Mouse (Mus musculus) embryonic facial prominence, embryonic 11.5 days (tissue): ENCODE results near the gene Soat1. TPM values are rescaled to one million over a fixed set of nuclear protein-coding genes. Genes with fewer than 3 reads are reported as not detected.

ENCODE experiments used
- ATAC-seq: fragments of 200-750 bp; cut with Nextera tagmentation; replicated peaks from 2 replicates; pipeline ENCODE4 v1.8.0; 2017; ENCODE audit warnings: low read depth; ENCODE audit not compliant: insufficient number of reproducible peaks, low FRiP score, low TSS enrichment
- DNase-seq: peaks from one replicate; pipeline ENCODE4 v3.0.0-alpha.2; 2015; ENCODE audit warnings: low spot score
- H3K27ac ChIP-seq: fragments of 300-500 bp; sonication (generic); replicated peaks from 2 replicates; pipeline ENCODE4 v1.5.1; 2014; ENCODE audit warnings: mild to moderate bottlenecking, low read depth, low read length, control low read depth
- H3K27me3 ChIP-seq: fragments of 300-500 bp; sonication (generic); 2 replicates; pipeline ENCODE4 v1.6.1; 2014; ENCODE audit warnings: mild to moderate bottlenecking, low read length, moderate library complexity, mixed read lengths; ENCODE audit not compliant: control insufficient read depth, insufficient read depth
- H3K36me3 ChIP-seq: fragments of 300-500 bp; sonication (generic); replicated peaks from 2 replicates; pipeline ENCODE4 v1.6.1; 2014; ENCODE audit warnings: low read depth, mild to moderate bottlenecking, low read length, moderate library complexity, mixed read lengths; ENCODE audit not compliant: control insufficient read depth, insufficient read depth
- H3K4me1 ChIP-seq: fragments of 300-500 bp; sonication (generic); 2 replicates; pipeline ENCODE4 v1.6.1; 2014; ENCODE audit warnings: low read length, mixed read lengths; ENCODE audit not compliant: control insufficient read depth, insufficient read depth
- H3K4me2 ChIP-seq: fragments of 300-500 bp; sonication (generic); 2 replicates; pipeline ENCODE4 v1.6.1; 2014; ENCODE audit warnings: low read depth, mild to moderate bottlenecking, control low read depth, low read length, moderate library complexity
- H3K4me3 ChIP-seq: fragments of 300-500 bp; sonication (generic); 2 replicates; pipeline ENCODE4 v1.5.1; 2014; ENCODE audit warnings: low read depth, low read length, control low read depth
- H3K9ac ChIP-seq: fragments of 300-500 bp; sonication (generic); replicated peaks from 2 replicates; pipeline ENCODE4 v1.6.1; 2014; ENCODE audit warnings: mild to moderate bottlenecking, control low read depth, low read length
- H3K9me3 ChIP-seq: fragments of 300-500 bp; sonication (generic); replicated peaks from 2 replicates; pipeline ENCODE4 v1.6.1; 2016; ENCODE audit warnings: mild to moderate bottlenecking, low read length, inconsistent platforms, mixed read lengths; ENCODE audit not compliant: control insufficient read depth
- WGBS: fragments of 180-500 bp; shearing (Covaris S2); extraction: QIAGEN DNeasy Blood & Tissue Kit; methylation state at CpG from one replicate; pipeline ENCODE4 v1.1.7; 2014; 5-methylcytosine and 5-hydroxymethylcytosine counted together
- polyA plus RNA-seq: library from polyadenylated mRNA; unstranded; fragments of >200 nt; fragmentation: Nextera tagmentation; extraction: Ambion mirVana; gene quantifications from 2 replicates; pipeline ENCODE4 v1.2.1, GENCODE M21; 2014

Soat1 gene
- polyA plus RNA-seq, 1 experiment from 2014 or later: 25.3 TPM

- Histone ChIP-seq H3K4me3 (no peak overlapping the region), H3K4me2 (no peak overlapping the region), H3K27me3 (no peaks in the 10 kb centered on the region), H3K27ac (no peak overlapping the region), H3K36me3 (no peaks in the 10 kb centered on the region), H3K9ac (no peak overlapping the region), H3K9me3 (no peaks in the 10 kb centered on the region), H3K4me1 (no peaks in the 10 kb centered on the region)
- WGBS: 53% methylated on average over 4 of the region's 4 CpGs
- no peak for ATAC-seq
- no peak for DNase-seq
Measured at GRCm38 (mm10) chr1:156450478-156450877, 23.7 kb downstream of the Soat1 start.

DNA sequence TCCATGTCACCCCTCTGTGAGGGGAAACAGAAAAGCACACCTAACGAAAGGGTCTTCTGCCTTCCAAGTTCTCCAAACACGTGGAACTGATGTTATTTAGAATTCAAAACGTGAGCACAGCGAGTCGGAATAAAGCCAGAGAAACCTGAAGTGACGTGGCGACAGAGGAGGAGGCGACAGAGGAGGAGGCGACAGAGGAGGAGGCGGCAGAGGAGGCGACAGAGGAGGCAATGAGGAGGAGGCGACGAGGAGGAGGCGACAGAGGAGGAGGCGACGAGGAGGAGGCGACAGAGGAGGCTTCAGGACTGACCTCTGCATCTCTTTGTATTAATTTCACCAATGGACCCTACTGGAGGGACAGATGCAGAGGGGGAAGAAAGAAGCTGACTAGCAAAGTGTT lies 24.4 kb downstream of the Soat1 start:
- H3K27me3 ChIP-seq: no peaks in the 10 kb centered on the region
- H3K9ac ChIP-seq: no peak overlapping the region
- no peaks in the 10 kb centered on the region for H3K4me1 ChIP-seq
- WGBS: 84% methylated on average over 17 of the region's 17 CpGs
- ATAC-seq (no peak), DNase-seq (no peak)
- no peak overlapping the region for H3K4me3 ChIP-seq
- no peaks in the 10 kb centered on the region for H3K36me3 ChIP-seq
- H3K4me2 ChIP-seq: no peak overlapping the region
- no peak overlapping the region for H3K27ac ChIP-seq
- H3K9me3 ChIP-seq: no peaks in the 10 kb centered on the region

GRCm38 (mm10) chr1:156449089-156449488 lies 25.0 kb downstream of the Soat1 start:
- no peak overlapping the region for H3K4me2 ChIP-seq
- no peaks in the 10 kb centered on the region for H3K36me3 ChIP-seq
- no peaks in the 10 kb centered on the region for H3K9me3 ChIP-seq
- no peak overlapping the region for H3K27ac ChIP-seq
- H3K4me1 ChIP-seq: no peaks in the 10 kb centered on the region
- no peak for DNase-seq
- H3K9ac ChIP-seq: no peak overlapping the region
- 84% methylated on average over 7 of the region's 7 CpGs for WGBS
- no peak for ATAC-seq
- no peak overlapping the region for H3K4me3 ChIP-seq
- H3K27me3 ChIP-seq: no peaks in the 10 kb centered on the region

- Histone ChIP-seq H3K9ac (no peak overlapping the region), H3K27ac (no peak overlapping the region), H3K4me2 (no peak overlapping the region), H3K9me3 (no peaks in the 10 kb centered on the region), H3K27me3 (no peaks in the 10 kb centered on the region), H3K4me3 (no peak overlapping the region), H3K4me1 (no peaks in the 10 kb centered on the region), H3K36me3 (no peaks in the 10 kb centered on the region)
- no peak for DNase-seq
- WGBS: 88% methylated on average over 1 of the region's 1 CpGs
- no peak for ATAC-seq
Measured at GRCm38 (mm10) chr1:156445049-156445448, 29.1 kb downstream of the Soat1 start.

DNA sequence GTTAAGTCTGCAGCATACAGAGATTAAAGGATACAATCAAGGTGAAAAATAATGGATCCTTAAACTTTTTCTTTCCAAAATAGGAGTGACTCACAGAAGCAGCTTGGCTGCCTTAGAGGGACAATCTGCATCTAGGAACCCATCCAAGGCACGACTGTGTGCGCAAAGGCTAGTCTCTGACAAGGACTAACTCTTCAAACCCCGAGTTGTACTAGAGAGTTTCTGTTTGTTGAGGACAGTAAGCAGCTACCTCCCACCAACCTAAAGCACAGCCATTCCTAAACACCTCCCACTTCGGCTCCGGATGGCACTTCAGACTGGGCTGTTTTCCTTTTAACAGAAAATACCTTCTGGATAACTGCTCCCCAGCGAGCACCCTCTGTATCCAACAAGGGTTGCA lies 31.4 kb downstream of the Soat1 start:
- Histone ChIP-seq H3K36me3 (no peaks in the 10 kb centered on the region; the same call in 1 of the 2 replicates), H3K27me3 (no peaks in the 10 kb centered on the region)

DNA sequence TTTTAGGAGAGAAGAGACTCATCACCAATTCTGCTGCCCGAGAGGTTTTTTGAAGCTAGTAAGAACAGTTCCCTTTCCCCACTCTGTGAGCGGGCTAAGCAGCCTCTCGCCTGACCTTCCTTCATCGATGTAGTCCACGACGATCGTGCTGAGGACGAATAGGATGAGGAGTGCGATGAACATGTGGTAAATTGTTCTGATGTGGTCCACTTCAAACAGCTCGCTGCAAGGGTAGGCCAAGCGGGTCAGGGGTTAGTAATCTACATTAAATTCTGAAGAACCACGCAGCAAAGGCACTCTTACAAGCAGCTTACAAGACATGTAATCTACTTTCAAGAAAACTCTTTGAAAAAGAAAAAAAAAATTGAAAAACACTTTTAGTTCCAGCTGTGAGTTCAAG lies 31.9 kb downstream of the Soat1 start:
- ATAC-seq (no peak), DNase-seq (no peak)
- Histone ChIP-seq H3K27me3 (no peaks in the 10 kb centered on the region), H3K4me1 (no peaks in the 10 kb centered on the region), H3K4me3 (no peak overlapping the region), H3K9me3 (no peaks in the 10 kb centered on the region), H3K4me2 (no peak overlapping the region), H3K27ac (no peak overlapping the region), H3K9ac (no peak overlapping the region), H3K36me3 (no peaks in the 10 kb centered on the region; the same call in 1 of the 2 replicates)
- WGBS: 90% methylated on average over 12 of the region's 12 CpGs

More for the DNA sequence above, 31.4 kb downstream of the Soat1 start:
- no peak overlapping the region for H3K27ac ChIP-seq
- no peak for ATAC-seq
- H3K9ac ChIP-seq: no peak overlapping the region
- H3K4me1 ChIP-seq: no peaks in the 10 kb centered on the region
- H3K4me3 ChIP-seq: no peak overlapping the region
- WGBS: 88% methylated on average over 6 of the region's 6 CpGs
- no peak overlapping the region for H3K4me2 ChIP-seq
- no peaks in the 10 kb centered on the region for H3K9me3 ChIP-seq
- DNase-seq: no peak

- H3K36me3 ChIP-seq: no peaks in the 10 kb centered on the region; the same call in 1 of the 2 replicates
- no peak overlapping the region for H3K4me2 ChIP-seq
- H3K27me3 ChIP-seq: no peaks in the 10 kb centered on the region
- ATAC-seq: no peak
- no peak overlapping the region for H3K9ac ChIP-seq
- no peaks in the 10 kb centered on the region for H3K9me3 ChIP-seq
- 85% methylated on average over 5 of the region's 5 CpGs for WGBS
- H3K27ac ChIP-seq: no peak overlapping the region
- H3K4me3 ChIP-seq: no peak overlapping the region
- DNase-seq: no peak
- H3K4me1 ChIP-seq: no peaks in the 10 kb centered on the region
Measured at GRCm38 (mm10) chr1:156437726-156438125, 36.4 kb downstream of the Soat1 start.

- no peak for DNase-seq
- no peak overlapping the region for H3K27ac ChIP-seq
- H3K4me1 ChIP-seq: no peaks in the 10 kb centered on the region
- H3K4me2 ChIP-seq: no peak overlapping the region
- no peaks in the 10 kb centered on the region for H3K9me3 ChIP-seq
- no peak for ATAC-seq
- no peak overlapping the region for H3K4me3 ChIP-seq
- H3K36me3 ChIP-seq: no peaks in the 10 kb centered on the region; the same call in 1 of the 2 replicates
- WGBS: 92% methylated on average over 8 of the region's 8 CpGs
- no peaks in the 10 kb centered on the region for H3K27me3 ChIP-seq
- H3K9ac ChIP-seq: no peak overlapping the region
Measured at GRCm38 (mm10) chr1:156437016-156437708, 37.0 kb downstream of the Soat1 start.
